Mouse (Mus musculus) C2C12 (cell line): ENCODE measurements around the gene Pced1b.

ENCODE experiments used
- CTCF ChIP-seq: IDR thresholded peaks from one replicate; pipeline ENCODE4 v1.5.1; 2011; ENCODE audit not compliant: control insufficient read depth, insufficient read depth, insufficient read length
- MYOD1 ChIP-seq: IDR thresholded peaks from one replicate; pipeline ENCODE4 v1.6.1; 2011; ENCODE audit warnings: low read depth; ENCODE audit not compliant: control insufficient read depth, insufficient read length

DNA sequence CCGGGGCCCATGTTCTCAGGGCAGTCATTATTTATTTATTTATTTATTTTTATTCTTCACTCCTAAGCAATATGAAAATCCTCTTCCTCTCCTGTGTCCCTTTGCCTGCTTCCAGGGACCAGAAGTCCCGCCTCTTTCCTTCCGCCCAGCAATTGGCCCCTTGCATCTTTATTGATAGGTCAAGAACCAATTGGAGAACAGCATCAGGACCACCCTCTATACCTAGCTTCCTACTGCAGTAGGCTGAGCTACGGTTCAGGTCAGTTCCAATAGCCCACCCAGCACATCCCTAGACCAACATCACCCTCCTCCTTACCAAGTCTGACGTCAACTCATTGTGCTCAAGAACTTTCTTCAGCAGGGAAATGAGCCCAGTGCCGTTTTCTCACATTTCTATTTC is 99.0 kb downstream of the Pced1b start:
- TF ChIP-seq CTCF: no peak
- TF ChIP-seq MYOD1: no peak
